20 mouse cellular contexts compared by ENCODE assay signal in genomic region chr2:65093990-65094389, GRCm38 (mm10).
DNase-seq lines count a peak whose midpoint lies in the region; ATAC-seq and TF ChIP-seq lines count a peak whose summit lies in the region.
"Had no signal": no experiment of that assay in that cellular context is flagged by ENCODE, and none has a peak within 500 bp of the region (broad histone marks: within the 10 kb centered on the region; RNA-seq: fewer than 3 reads in every experiment).

No protein-coding gene starts in this region.

- no peak overlapping the region for H3K9ac ChIP-seq in forebrain, embryonic 13.5 days
- H3K9ac ChIP-seq in heart, postnatal 0 days (replicated peaks; ENCODE audit: low read depth, low read length): no peak overlapping the region
- H3K9ac ChIP-seq in lung, embryonic 16.5 days (ENCODE audit: low read length): no peak overlapping the region
- no peak overlapping the region for H3K9ac ChIP-seq in liver, embryonic 12.5 days
- H3K9ac ChIP-seq: limb, embryonic 12.5 days; liver, postnatal 0 days; midbrain, embryonic 15.5 days; neural tube, embryonic 12.5 days had no signal

- peaks cover 4% of the 10 kb centered on the region for H3K4me1 ChIP-seq in forebrain, embryonic 13.5 days
- H3K4me1 ChIP-seq in forebrain, embryonic 10.5 days: no peaks in the 10 kb centered on the region
- H3K4me1 ChIP-seq in heart, postnatal 0 days (ENCODE audit: control insufficient read depth, insufficient read depth): peaks cover 21% of the 10 kb centered on the region
- peaks cover 3% of the 10 kb centered on the region for H3K4me1 ChIP-seq in lung, embryonic 16.5 days (replicated peaks; ENCODE audit: control insufficient read depth, insufficient read depth, low read length)
- no peaks in the 10 kb centered on the region for H3K4me1 ChIP-seq in liver, embryonic 12.5 days
- H3K4me1 ChIP-seq: midbrain, embryonic 15.5 days; neural tube, embryonic 12.5 days had no signal

- H3K27me3 ChIP-seq in forebrain, embryonic 13.5 days: no peaks in the 10 kb centered on the region
- H3K27me3 ChIP-seq in forebrain, embryonic 10.5 days (ENCODE audit: poor library complexity, severe bottlenecking): no peaks in the 10 kb centered on the region
- H3K27me3 ChIP-seq in heart, postnatal 0 days (ENCODE audit: control insufficient read depth, insufficient read depth, low read length): no peaks in the 10 kb centered on the region
- no peaks in the 10 kb centered on the region for H3K27me3 ChIP-seq in lung, embryonic 16.5 days (ENCODE audit: control insufficient read depth, insufficient read depth, low read depth, low read length)
- H3K27me3 ChIP-seq in liver, embryonic 12.5 days (replicated peaks): no peaks in the 10 kb centered on the region
- H3K27me3 ChIP-seq: limb, embryonic 12.5 days; midbrain, embryonic 15.5 days; neural tube, embryonic 12.5 days had no signal

- H3K4me2 ChIP-seq in forebrain, embryonic 13.5 days: no peak overlapping the region
- no peak overlapping the region for H3K4me2 ChIP-seq in heart, postnatal 0 days (ENCODE audit: low read depth, low read length)
- H3K4me2 ChIP-seq in lung, embryonic 16.5 days (ENCODE audit: low read depth, low read length): no peak overlapping the region
- no peak overlapping the region for H3K4me2 ChIP-seq in liver, embryonic 12.5 days
- H3K4me2 ChIP-seq: limb, embryonic 12.5 days; midbrain, embryonic 15.5 days; neural tube, embryonic 12.5 days had no signal

- TF ChIP-seq CTCF in heart, postnatal 0 days (IDR thresholded peaks at IDR 0.05; ENCODE audit: low read depth): no peak

- no peak overlapping the region for H3K27ac ChIP-seq in forebrain, embryonic 13.5 days
- H3K27ac ChIP-seq in forebrain, embryonic 10.5 days: no peak overlapping the region
- peak overlapping the region; percentile 16 for H3K27ac ChIP-seq in heart, postnatal 0 days (ENCODE audit: low read depth)
- H3K27ac ChIP-seq in lung, embryonic 16.5 days (ENCODE audit: low read length): no peak overlapping the region
- H3K27ac ChIP-seq in liver, embryonic 12.5 days: no peak overlapping the region
- H3K27ac ChIP-seq: limb, embryonic 12.5 days; midbrain, embryonic 15.5 days; neural tube, embryonic 12.5 days; stomach, postnatal 0 days had no signal

- DNase-seq in forebrain, embryonic 10.5 days (ENCODE audit: extremely low spot score, low spot score): no peak
- no peak for DNase-seq in heart, postnatal 0 days (ENCODE audit: low spot score)
- DNase-seq in heart, postnatal 36 days: no peak
- no peak for DNase-seq in lung, postnatal 10 days
- DNase-seq in MN1 (ENCODE audit: low spot score): peak; percentile 16
- DNase-seq: adrenal gland, adult 8-10 months; cerebellum, adult 9-11 months; embryo, embryonic 11 days; gastrocnemius, postnatal 36 days; kidney, adult 11 months; kidney, postnatal 36 days; liver, postnatal 0 days; thymus, postnatal 4 days had no signal

- intact Hi-C loops in heart, postnatal 36 days (cut with DNase I): no loop called here

- peak; percentile 38; the same call in 1 of the 2 replicates for ATAC-seq in forebrain, embryonic 13.5 days
- ATAC-seq in heart, postnatal 0 days (ENCODE audit: insufficient read depth, low read depth): no peak
- peak; percentile 65; the same call in 1 of the 2 replicates for ATAC-seq in lung, embryonic 16.5 days (ENCODE audit: low read depth)
- ATAC-seq in liver, embryonic 12.5 days: no peak
- ATAC-seq: liver, postnatal 0 days; midbrain, embryonic 15.5 days had no signal

- WGBS in forebrain, embryonic 13.5 days: 40% methylated on average over 2 of the region's 2 CpGs
- WGBS in forebrain, embryonic 10.5 days: 97% methylated on average over 2 of the region's 2 CpGs
- WGBS in heart, postnatal 0 days: 47% methylated on average over 2 of the region's 2 CpGs
- WGBS in lung, embryonic 16.5 days: 59% methylated on average over 2 of the region's 2 CpGs
- 72% methylated on average over 2 of the region's 2 CpGs for WGBS in liver, embryonic 12.5 days (ENCODE audit: insufficient replicate concordance)

- H3K36me3 ChIP-seq in forebrain, embryonic 13.5 days (ENCODE audit: poor library complexity, severe bottlenecking): no peaks in the 10 kb centered on the region
- peaks cover 4% of the 10 kb centered on the region; the same call in 1 of the 2 replicates for H3K36me3 ChIP-seq in forebrain, embryonic 10.5 days (replicated peaks)
- H3K36me3 ChIP-seq in heart, postnatal 0 days (replicated peaks; ENCODE audit: control insufficient read depth, insufficient read depth, low read length): peaks cover 17% of the 10 kb centered on the region
- H3K36me3 ChIP-seq in lung, embryonic 16.5 days (ENCODE audit: control insufficient read depth, insufficient read depth, low read length): no peaks in the 10 kb centered on the region
- H3K36me3 ChIP-seq in liver, embryonic 12.5 days: no peaks in the 10 kb centered on the region
- H3K36me3 ChIP-seq: limb, embryonic 12.5 days; midbrain, embryonic 15.5 days; neural tube, embryonic 12.5 days had no signal

- no peaks in the 10 kb centered on the region for H3K9me3 ChIP-seq in forebrain, embryonic 13.5 days (replicated peaks)
- no peaks in the 10 kb centered on the region for H3K9me3 ChIP-seq in forebrain, embryonic 10.5 days
- no peaks in the 10 kb centered on the region for H3K9me3 ChIP-seq in heart, postnatal 0 days (replicated peaks; ENCODE audit: control insufficient read depth, low read length)
- H3K9me3 ChIP-seq in lung, embryonic 16.5 days (ENCODE audit: control insufficient read depth, low read length): no peaks in the 10 kb centered on the region
- no peaks in the 10 kb centered on the region for H3K9me3 ChIP-seq in liver, embryonic 12.5 days (replicated peaks)
- H3K9me3 ChIP-seq: limb, embryonic 12.5 days; midbrain, embryonic 15.5 days; neural tube, embryonic 12.5 days had no signal

- TF ChIP-seq EP300 in heart, postnatal 0 days (IDR thresholded peaks at IDR 0.05; ENCODE audit: low read depth): no peak

- H3K4me3 ChIP-seq in forebrain, embryonic 13.5 days: no peak overlapping the region
- H3K4me3 ChIP-seq in forebrain, embryonic 10.5 days: no peak overlapping the region
- no peak overlapping the region for H3K4me3 ChIP-seq in heart, postnatal 0 days (ENCODE audit: low read depth, low read length)
- H3K4me3 ChIP-seq in lung, embryonic 16.5 days (ENCODE audit: low read length): no peak overlapping the region
- H3K4me3 ChIP-seq in liver, embryonic 12.5 days: no peak overlapping the region
- H3K4me3 ChIP-seq: limb, embryonic 12.5 days; midbrain, embryonic 15.5 days; neural tube, embryonic 12.5 days had no signal

Comparison
In these comparisons a context has a peak if more than half of its experiments do, and no peak if none do; other contexts are left out.
1. ATAC-seq: peak in forebrain, embryonic 13.5 days (single experiment) and lung, embryonic 16.5 days (single experiment); none in heart, postnatal 0 days (single experiment) and liver, embryonic 12.5 days (single experiment).